Mouse (Mus musculus) thymus, adult 2 months (tissue): ENCODE data around the gene Lrrc45. TPM values are rescaled to one million over a fixed set of nuclear protein-coding genes. Genes with fewer than 3 reads are reported as not detected.
"Not testable (repeated sequence)": the region's sequence is repeated elsewhere in the genome, so short reads cannot be mapped to it uniquely, and the experiment has no call there.

ENCODE experiments used
- DNase-seq: peaks from one replicate; pipeline ENCODE4 v3.0.0; 2021
- H3K27ac ChIP-seq: fragments of 200-500 bp; 2 replicates; pipeline ENCODE4 v1.5.1; 2012; ENCODE audit warnings: low read length, control low read depth; ENCODE audit not compliant: control insufficient read depth, insufficient read depth
- H3K27me3 ChIP-seq: fragments of 200-500 bp; 2 replicates; pipeline ENCODE4 v1.6.1; 2012; ENCODE audit warnings: mild to moderate bottlenecking, low read length, moderate library complexity, mixed read lengths; ENCODE audit not compliant: control insufficient read depth, insufficient read depth
- H3K36me3 ChIP-seq: fragments of 200-500 bp; 2 replicates; pipeline ENCODE4 v1.6.1; 2012; ENCODE audit warnings: mild to moderate bottlenecking, low read length, moderate library complexity; ENCODE audit not compliant: control insufficient read depth, insufficient read depth
- H3K4me1 ChIP-seq: fragments of 200-500 bp; replicated peaks from 2 replicates; pipeline ENCODE4 v1.6.1; 2012; ENCODE audit warnings: low read length; ENCODE audit not compliant: control insufficient read depth, insufficient read depth
- H3K4me3 ChIP-seq: fragments of 200-500 bp; 2 replicates; pipeline ENCODE4 v1.5.1; 2012; ENCODE audit warnings: mild to moderate bottlenecking, low read length, control low read depth, moderate library complexity; ENCODE audit not compliant: control insufficient read depth, insufficient read depth
- CTCF ChIP-seq: fragments of 200-500 bp; IDR thresholded peaks from 2 replicates; pipeline ENCODE4 v1.5.1; 2012; ENCODE audit warnings: mild to moderate bottlenecking, control low read depth, low read length, moderate library complexity, borderline replicate concordance; ENCODE audit not compliant: control insufficient read depth, poor library complexity, insufficient read depth; ENCODE audit errors: extremely low read depth
- POLR2A ChIP-seq: fragments of 200-500 bp; IDR thresholded peaks from 2 replicates; pipeline ENCODE4 v1.6.1; 2012; ENCODE audit warnings: mild to moderate bottlenecking, low read length, control low read depth, moderate library complexity; ENCODE audit not compliant: control insufficient read depth, poor library complexity, insufficient read depth; ENCODE audit errors: extremely low read depth
- WGBS: fragments of 180-500 bp; shearing (Covaris S2); methylation state at CpG from one replicate; pipeline ENCODE4 v1.1.7; 2018; 5-methylcytosine and 5-hydroxymethylcytosine counted together
- polyA plus RNA-seq: library from polyadenylated mRNA; depleted of rRNA; stranded (reverse); fragments of >200 nt; gene quantifications from 2 replicates; pipeline ENCODE4 v1.2.3, GENCODE M21; 2012; rRNA removed

Lrrc45 gene
- polyA plus RNA-seq, 1 experiment: 77.3 TPM

DNA sequence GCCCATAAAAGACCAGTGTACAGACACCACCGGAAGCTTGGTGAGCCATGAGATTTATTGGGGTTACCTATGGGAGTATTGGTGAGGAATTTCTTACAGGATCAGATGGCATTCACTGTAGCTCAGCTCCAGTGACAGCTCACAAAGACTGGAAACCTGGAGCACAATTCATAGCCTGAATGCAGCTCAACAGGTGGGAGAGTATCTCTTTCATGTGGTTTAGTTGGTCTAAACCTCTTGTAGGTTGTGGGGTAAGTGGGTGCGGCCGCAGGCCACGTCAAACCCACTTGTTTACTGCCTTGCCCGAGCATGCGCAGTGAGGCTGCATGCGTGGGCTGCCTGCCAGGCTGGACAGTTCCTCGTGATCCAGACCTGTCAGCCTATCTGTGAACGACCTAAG lies 46.5 kb downstream of the Lrrc45 start:
- TF ChIP-seq POLR2A: no peak
- TF ChIP-seq CTCF: no peak
- no peaks in the 10 kb centered on the region for H3K36me3 ChIP-seq
- WGBS: 59% methylated on average over 9 of the region's 9 CpGs
- no peaks in the 10 kb centered on the region for H3K4me1 ChIP-seq
- no peak overlapping the region for H3K4me3 ChIP-seq
- no peak overlapping the region for H3K27ac ChIP-seq
- no peaks in the 10 kb centered on the region for H3K27me3 ChIP-seq
- no peak for DNase-seq

DNA sequence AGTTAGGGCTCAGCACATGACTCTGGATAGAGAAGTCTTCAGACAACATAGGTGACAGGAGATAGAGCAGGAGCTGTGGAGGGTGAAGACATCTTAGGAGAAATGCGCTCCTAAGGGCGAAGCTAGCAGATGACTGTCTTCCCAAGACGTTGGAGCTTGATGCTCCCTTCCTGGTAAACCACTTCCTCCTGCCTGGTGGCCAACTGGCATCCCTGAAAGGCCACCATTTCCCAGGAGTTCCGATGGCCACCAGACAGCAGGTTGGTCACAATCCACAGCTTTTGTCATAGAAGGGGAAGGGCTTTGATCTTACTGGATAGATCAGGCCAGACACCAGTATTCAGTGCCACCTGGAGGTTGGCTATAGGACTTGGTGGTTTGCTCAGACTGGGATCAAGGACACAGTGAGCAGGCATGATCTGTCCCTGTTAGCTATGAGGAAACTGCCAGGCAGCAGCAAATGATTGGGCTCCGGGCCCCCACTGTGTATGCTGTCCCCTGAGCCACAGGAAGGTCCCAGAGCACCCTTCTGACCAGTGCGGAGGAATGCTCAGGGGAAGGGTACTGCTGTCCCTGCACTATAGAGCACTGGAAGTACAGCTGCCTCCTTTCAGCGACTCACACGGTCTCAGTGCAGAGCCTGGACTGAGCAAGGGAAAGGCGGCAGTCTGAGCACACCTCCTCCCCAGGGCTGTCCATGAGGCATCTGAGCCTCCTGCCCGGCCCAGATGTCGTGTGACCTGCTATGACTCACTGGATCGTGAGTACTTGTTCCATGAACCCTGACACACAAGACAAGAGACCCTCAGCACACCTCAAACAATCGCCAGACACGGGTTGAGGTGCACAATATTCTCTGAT lies 48.3 kb downstream of the Lrrc45 start:
- no peak for DNase-seq
- TF ChIP-seq CTCF (no peak), POLR2A (no peak)
- Histone ChIP-seq H3K27ac (no peak overlapping the region), H3K36me3 (no peaks in the 10 kb centered on the region), H3K27me3 (no peaks in the 10 kb centered on the region), H3K4me1 (no peaks in the 10 kb centered on the region), H3K4me3 (no peak overlapping the region)
- 86% methylated on average over 14 of the region's 14 CpGs for WGBS

DNA sequence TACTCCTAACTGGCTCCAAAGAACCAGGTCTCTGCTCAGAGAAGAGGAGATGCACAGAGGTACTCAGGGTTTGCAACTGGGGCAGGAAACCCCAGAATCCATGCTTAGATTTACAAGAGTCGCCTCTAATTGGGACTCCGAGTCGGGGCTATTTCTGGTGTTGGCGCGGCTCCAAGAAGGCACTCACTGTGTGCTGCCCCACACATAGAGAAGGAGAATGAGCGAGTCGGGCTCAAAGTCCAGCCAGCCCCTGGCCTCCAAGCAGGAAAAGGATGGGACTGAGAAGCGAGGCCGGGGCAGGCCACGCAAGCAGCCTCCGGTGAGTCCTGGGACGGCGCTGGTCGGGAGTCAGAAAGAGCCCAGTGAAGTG lies 48.9 kb downstream of the Lrrc45 start, which contains the start of gene Hmga1b:
Gene Hmga1b (plus strand): TSS at position 123 of the 370 bp plus-strand sequence.
- H3K36me3 ChIP-seq, H3K4me1 ChIP-seq, DNase-seq, H3K27me3 ChIP-seq, H3K4me3 ChIP-seq, H3K27ac ChIP-seq: not testable (repeated sequence)
- WGBS: 25% methylated on average over 14 of the region's 14 CpGs

DNA sequence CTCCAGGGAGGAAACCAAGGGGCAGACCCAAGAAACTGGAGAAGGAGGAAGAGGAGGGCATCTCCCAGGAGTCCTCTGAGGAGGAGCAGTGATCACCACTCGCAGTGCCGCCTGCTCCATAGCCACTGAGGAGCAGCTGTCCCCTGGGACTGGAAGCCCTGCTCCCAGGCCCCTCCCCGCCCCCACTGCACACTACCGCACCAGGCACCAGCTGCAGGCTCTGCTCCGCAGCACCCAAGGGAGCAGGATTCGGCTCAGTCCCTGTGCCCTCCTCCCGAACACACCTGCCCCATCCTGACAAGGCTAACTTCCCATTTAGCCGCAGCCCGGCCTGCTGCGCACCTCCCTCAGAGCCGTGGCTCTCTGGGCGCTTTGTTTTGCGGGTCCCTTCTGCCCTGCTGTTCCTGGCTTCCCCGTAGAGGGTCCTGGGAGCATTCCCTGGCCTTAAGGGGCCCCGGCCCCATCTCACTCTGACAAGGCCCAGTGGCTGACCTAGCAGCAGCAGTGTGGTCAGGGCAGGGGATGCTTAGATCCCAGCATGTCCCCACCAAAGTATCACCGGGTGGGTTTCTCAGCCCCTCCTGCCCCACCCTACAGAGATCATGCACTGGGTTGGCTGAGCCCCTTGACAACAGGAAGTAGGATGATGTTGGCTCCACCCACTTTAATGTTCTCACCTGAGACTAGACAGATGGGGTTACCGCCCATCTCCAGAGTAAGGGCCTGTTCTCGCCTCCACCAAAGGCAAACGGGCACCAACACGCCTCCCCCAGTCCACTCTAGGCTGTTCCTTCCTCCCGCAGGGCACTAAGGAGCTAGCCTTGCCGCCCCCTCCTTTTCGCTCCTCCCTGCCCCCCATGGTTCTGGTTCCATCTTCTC lies 49.6 kb downstream of the Lrrc45 start:
- H3K4me1 ChIP-seq, H3K36me3 ChIP-seq, H3K4me3 ChIP-seq, H3K27ac ChIP-seq, DNase-seq, H3K27me3 ChIP-seq: not testable (repeated sequence)
- WGBS: 34% methylated on average over 9 of the region's 23 CpGs

DNA sequence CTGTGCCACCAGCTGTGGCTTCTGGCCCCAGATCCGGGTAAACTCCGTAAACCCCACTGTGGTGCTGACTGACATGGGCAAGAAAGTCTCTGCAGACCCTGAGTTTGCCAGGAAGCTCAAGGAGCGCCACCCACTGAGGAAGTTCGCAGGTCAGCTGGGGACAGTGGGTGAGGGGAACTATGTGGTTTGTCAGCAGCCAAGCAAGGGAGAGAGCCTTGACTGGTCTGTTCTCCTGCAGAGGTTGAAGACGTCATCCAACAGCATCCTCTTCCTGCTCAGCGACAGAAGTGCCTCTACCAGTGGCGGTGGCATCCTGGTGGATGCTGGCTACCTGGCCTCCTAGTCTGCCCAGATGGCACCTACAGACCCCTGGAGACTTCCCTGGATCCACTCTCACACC lies 53.3 kb downstream of the Lrrc45 start:
- not testable (repeated sequence) for H3K27me3 ChIP-seq, H3K4me1 ChIP-seq, H3K4me3 ChIP-seq, DNase-seq, H3K36me3 ChIP-seq, H3K27ac ChIP-seq
- 0% methylated on average over 4 of the region's 7 CpGs for WGBS

DNA sequence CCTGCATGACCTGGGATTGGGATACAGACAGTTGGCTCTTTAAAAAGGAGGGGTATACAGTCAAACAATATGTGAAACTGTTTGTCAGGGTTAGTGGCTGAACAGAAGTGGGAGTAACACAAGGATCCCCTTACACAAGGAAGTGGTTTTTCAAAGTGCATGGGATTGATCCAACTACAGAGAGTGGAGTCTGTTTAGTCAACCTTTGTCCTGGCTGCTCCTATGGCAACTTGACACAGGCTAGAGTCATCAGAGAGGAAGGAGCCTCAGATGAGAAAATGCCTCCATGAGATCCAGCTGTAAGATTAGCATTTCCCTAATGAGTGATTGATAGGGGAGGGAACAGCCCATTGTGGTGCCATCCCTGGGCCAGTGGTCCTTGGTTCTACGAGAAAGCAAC lies 54.5 kb downstream of the Lrrc45 start:
- 87% methylated on average over 1 of the region's 1 CpGs for WGBS
- DNase-seq: no peak
- no peaks in the 10 kb centered on the region for H3K36me3 ChIP-seq
- TF ChIP-seq CTCF (no peak), POLR2A (no peak)
- H3K4me1 ChIP-seq: no peaks in the 10 kb centered on the region; the same call in 1 of the 2 replicates
- H3K27ac ChIP-seq: no peak overlapping the region
- H3K4me3 ChIP-seq: no peak overlapping the region
- H3K27me3 ChIP-seq: no peaks in the 10 kb centered on the region

Other genes starting within 250 kb of the Lrrc45 start
- gene Arl16, start 246.3 kb upstream of the Lrrc45 start, polyA plus RNA-seq: 25.9 and 28.4 TPM in 2 replicates
- gene Mrpl12, start 229.3 kb upstream of the Lrrc45 start, polyA plus RNA-seq: 89.6 and 92.3 TPM in 2 replicates
- 102 and 103 TPM in 2 replicates for gene Slc25a10, start 222.1 kb upstream of the Lrrc45 start, polyA plus RNA-seq
- 1.0 TPM in 2 replicates for gene Gcgr, start 183.2 kb upstream of the Lrrc45 start, polyA plus RNA-seq
- gene Mcrip1, start 164.2 kb upstream of the Lrrc45 start, polyA plus RNA-seq: 167 and 191 TPM in 2 replicates
- 5.0 and 6.4 TPM in 2 replicates for gene Ppp1r27, start 162.8 kb upstream of the Lrrc45 start, polyA plus RNA-seq
- 125 and 139 TPM in 2 replicates for gene P4hb, start 140.7 kb upstream of the Lrrc45 start, polyA plus RNA-seq
- gene Arhgdia, start 132.3 kb upstream of the Lrrc45 start, polyA plus RNA-seq: 1,184 and 1,219 TPM in 2 replicates
- 60.9 and 74.6 TPM in 2 replicates for gene Alyref, start 115.6 kb upstream of the Lrrc45 start, polyA plus RNA-seq
- gene Anapc11, start 115.5 kb upstream of the Lrrc45 start, polyA plus RNA-seq: 127 and 140 TPM in 2 replicates
- gene Npb, start 105.4 kb upstream of the Lrrc45 start, polyA plus RNA-seq: 2.2 and 2.8 TPM in 2 replicates
- gene Pcyt2, start 96.0 kb upstream of the Lrrc45 start, polyA plus RNA-seq: 247 and 260 TPM in 2 replicates
- gene Sirt7, start 88.7 kb upstream of the Lrrc45 start, polyA plus RNA-seq: 169 and 184 TPM in 2 replicates
- 33.6 and 35.5 TPM in 2 replicates for gene Mafg, start 80.3 kb upstream of the Lrrc45 start, polyA plus RNA-seq
- gene Pycr1, start 70.2 kb upstream of the Lrrc45 start, polyA plus RNA-seq: 2.8 and 3.4 TPM in 2 replicates
- gene Myadml2, start 65.8 kb upstream of the Lrrc45 start, polyA plus RNA-seq: 1.2 and 3.2 TPM in 2 replicates
- 0.24 and 0.89 TPM in 2 replicates for gene Notum, start 52.8 kb upstream of the Lrrc45 start, polyA plus RNA-seq
- 170 and 183 TPM in 2 replicates for gene Aspscr1, start 41.0 kb upstream of the Lrrc45 start, polyA plus RNA-seq
- gene Cenpx, start 187 bp upstream of the Lrrc45 start, polyA plus RNA-seq: 103 and 112 TPM in 2 replicates
- gene Rac3, start 7.5 kb downstream of the Lrrc45 start, polyA plus RNA-seq: 22.8 and 26.3 TPM in 2 replicates
- 78.4 and 126 TPM in 2 replicates for gene Dcxr, start 13.4 kb downstream of the Lrrc45 start, polyA plus RNA-seq
- gene Cbr2, start 18.2 kb downstream of the Lrrc45 start, polyA plus RNA-seq: 426 and 617 TPM in 2 replicates
- gene Hmga1b, start 48.9 kb downstream of the Lrrc45 start, polyA plus RNA-seq: 3.3 and 4.5 TPM in 2 replicates
- 87.4 and 102 TPM in 2 replicates for gene Rfng, start 70.3 kb downstream of the Lrrc45 start, polyA plus RNA-seq
- 171 and 193 TPM in 2 replicates for gene Gps1, start 70.3 kb downstream of the Lrrc45 start, polyA plus RNA-seq
- gene Dus1l, start 82.5 kb downstream of the Lrrc45 start, polyA plus RNA-seq: 65.8 and 70.3 TPM in 2 replicates
- gene Fasn, start 110.6 kb downstream of the Lrrc45 start, polyA plus RNA-seq: 973 and 1,776 TPM in 2 replicates
- gene Ccdc57, start 218.9 kb downstream of the Lrrc45 start, polyA plus RNA-seq: 1.6 and 1.7 TPM in 2 replicates
- 8.0 and 8.5 TPM in 2 replicates for gene Slc16a3, start 234.6 kb downstream of the Lrrc45 start, polyA plus RNA-seq